Mouse (Mus musculus) cerebellum, postnatal 4 days (tissue): Measurements from ENCODE around the gene Cd101.

Experiments used
- DNase-seq, 2 experiments: peaks; one replicate each; pipeline ENCODE4 v3.0.0; 2022; ENCODE audit warnings: low spot score in 2 of 2, mixed read lengths in 1 of 2

The Cd101 gene

DNA sequence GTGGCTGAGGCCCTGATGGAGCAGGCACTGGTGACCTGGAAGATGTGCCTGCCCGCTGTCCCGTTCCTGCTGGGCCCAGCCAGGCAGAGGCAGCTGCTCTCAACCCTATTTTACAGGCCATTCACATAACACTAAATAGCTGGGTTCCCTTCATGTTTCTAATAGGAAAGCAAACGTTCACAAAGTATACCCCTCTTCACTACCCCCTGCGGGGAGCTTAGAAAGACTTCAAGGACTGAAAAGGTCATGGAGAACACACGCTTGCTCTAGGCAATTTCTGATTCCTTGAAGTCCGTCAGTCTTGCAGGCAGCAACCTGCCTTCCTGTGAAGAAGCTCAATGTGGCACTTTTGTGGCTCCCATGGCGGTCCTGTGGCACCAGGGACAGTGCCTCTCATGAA, 12.6 kb upstream of the Cd101 start:
- no peak for DNase-seq

DNA sequence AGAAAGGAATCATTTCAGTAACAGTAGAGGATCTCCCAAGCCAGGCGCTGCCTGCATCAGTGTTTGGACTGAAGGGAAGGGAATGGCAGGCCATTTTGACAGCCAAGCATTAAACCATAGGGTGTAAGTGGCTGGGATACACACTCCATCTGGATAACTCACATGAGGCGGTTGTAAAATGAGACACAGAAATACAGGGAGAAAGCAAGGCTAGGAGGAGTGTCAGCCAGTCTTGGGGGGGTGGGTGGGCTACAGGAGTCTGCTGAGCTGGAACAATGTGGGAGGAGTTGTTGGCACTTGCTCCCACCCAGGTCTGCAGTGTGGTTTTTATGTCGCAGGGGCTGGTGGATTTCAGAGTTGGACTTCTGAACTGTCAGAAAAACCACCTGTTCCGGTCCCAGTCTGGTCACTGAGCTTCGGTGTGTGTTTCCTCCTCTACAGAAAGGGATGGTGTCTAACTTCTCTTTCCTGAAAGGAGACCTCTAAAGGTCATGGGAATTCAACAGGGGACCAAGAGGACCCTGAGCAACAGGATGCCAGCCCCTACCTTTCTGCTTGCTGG, 8.7 kb upstream of the Cd101 start:
- DNase-seq = no peak

DNA sequence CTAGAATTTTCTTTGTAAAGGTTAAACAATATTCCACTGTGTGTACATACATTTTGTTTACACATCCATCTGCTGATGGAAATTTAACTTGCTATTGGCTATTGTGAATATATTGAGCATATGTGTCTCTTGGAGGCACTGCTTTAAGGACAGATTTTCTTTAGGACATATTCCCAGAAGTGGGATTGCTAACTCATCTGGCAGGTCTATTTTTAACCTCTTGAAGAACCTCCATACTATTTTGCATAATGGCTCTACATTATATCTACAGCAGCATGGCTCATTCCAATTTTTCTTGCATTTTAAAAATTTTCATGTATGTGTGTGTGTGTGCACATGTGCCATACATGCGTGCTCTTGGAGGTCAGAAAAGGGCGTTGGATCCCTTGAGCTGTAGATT, 6.6 kb upstream of the Cd101 start:
- DNase-seq = no peak

DNA sequence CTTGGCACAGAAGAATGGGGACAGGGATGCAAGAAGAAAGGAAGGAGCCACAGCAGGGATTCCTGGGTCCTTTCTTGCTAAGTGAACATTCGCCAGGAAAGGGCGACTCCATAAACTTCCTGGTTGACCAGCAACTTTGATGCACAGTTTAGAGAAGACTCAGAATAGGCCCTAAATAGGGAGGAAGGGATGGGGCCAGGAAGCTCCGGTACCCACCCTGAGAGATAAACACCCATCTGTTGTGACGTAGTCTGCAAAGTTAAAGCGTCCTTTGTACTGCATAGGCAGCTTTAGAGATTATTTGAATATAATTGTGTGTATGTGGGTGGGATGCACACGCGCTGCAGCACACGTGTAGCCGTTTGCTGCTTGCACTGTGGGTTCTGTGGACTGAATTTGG, 5.2 kb upstream of the Cd101 start:
- no peak for DNase-seq

DNA sequence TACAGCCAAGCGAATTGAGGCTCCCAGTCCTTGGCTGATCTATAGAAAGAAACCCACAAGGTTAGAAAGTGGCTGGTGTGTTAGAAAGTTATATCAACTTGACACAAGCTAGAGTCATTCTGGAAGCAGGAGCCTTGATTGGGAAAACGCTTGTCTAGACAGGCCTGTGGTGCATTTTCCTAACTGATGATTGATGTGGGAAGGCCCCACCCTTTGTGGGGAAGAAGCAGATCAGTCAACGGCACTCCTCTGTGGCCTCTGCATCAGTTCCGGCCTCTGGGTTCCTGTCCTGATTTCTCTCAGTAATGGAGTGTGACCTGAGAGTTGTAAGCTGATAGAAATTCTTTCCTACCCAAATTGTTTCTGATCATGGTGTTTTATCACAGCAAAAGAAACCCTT, 4.3 kb upstream of the Cd101 start:
- DNase-seq = no peak

DNA sequence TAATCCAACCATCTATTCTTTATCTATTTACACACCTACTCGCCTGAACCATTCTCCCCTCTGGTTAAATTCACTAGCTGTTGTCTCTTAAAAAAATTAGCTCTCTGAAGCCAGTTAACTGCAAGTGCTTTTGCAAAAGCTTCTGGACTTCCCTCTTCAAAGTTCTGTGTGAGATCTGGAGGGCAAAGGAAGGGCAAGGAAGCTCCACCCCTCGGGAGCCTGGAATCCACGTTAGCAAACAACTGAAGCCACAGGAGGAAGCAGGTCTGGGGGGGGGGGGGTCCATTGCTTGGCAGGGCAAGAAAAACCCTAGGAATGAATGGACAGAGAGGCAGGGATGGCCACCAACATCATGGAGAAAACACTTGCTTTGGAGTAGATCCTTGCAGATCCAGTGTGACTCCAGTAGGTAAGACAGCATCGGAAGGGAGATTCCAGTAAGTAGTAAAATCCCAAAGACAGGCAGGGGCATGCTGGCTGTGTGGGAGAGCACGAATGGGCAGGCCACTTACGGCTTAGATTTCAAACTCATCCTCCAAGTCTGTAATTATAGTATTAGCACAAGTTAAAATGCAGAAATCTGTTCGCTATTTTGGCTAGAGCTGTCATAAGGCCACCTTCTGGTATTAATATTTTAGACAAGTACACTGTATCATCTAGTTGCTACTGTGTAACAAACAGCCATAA, 2.2 kb upstream of the Cd101 start:
- no peak for DNase-seq

DNA sequence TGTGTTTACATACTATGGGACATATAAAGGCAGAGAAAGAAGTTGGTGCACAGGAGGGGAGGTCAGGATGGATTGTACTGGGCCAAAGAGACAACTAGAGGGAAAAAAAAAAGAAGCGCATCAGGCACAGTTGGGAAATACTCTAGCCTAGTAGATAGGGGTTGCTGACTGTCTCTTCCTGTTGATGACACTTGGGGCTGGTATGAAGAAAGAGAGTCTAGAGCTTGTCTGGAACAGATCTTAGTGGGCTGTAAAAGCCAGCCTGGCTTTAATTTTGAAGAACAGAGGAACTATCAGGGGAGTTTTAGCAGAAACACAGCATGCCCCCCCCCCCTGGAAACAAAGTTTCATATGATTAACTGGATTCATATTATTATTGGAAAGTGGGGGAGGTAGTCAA, 1.3 kb upstream of the Cd101 start:
- no peak for DNase-seq

DNA sequence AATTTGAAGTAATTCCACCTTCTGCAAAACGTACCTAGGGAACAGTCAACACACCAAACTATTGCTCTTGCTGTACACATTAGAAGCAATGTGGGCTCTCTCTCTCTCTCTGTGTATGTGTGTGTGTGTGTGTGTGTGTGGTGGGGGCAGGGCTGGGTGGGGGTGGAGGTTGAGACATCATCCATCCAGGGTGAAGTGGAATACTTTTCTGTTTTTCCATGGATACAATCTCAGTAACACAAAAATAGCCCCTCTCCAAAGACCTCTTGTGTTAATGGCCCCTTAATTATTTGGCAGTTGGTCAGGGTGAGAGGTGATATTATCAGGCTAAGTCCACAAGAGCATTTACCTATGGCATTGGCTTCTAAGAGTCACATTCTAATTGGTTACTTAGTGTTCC, 2.6 kb downstream of the Cd101 start:
- no peak for DNase-seq

DNA sequence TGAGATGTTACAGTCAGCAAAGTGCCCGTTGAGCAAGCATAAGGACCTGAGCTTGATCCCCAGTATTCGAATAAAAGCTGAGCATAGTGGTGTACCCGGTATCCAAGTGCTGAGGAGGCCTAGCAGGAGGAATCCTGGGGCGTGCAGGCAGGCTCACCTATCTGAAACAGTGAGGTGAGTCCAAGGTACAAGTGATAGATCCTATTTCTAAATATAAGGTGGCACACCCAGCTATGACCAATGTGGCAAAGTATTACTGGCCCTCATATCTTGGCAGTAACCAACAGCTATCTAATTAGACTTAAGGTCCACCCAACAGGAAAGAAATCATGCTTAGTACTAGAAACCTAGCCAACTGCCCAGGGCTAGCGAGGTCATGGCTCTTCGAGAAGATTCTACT, 6.4 kb downstream of the Cd101 start:
- DNase-seq = no peak

DNA sequence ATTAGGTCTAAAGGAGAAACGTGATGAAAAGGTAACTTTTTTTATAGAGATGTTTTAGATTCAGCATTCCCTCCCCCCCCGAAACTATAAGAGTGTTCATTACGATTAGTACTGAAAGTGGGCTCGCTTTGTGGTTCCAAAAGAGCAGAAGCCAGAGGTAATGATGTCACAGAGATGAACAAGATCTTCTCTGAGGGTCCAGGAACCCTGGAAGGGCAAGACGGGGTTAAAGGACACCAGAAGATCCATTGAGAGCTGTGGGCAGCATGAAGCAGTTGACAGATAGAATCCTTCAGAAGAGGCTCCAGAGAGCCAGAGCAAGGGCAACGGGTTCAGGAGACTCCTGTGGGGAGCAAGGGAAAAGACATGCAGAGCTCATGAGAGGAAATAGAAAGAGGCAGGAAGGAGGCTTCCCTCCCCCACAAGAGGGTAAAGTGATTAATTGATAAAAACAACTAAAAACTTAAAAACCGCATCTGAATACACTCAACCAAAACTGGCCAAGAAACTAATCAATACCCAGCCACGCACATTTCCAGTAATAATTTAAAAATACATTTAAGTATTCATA, 7.8 kb downstream of the Cd101 start:
- no peak for DNase-seq

DNA sequence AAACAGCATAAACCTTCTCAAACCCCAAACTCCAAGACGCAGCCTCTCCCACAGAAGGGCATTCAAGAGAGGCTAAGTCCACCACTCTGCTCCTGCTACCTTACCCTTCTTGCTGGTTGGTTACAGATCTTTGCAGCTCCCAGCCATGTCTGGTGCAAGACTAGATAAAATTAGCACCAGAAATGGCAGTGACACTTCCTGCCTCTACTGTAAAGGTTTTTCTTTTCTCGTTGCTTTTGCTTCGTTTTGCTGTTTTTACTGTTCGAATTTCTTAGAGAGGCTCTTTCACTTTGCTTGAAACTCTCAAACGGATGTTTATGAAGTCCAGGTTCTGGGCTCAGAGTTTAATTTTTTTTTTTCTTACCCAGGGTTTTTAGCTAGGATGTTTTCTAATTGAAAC, 8.3 kb downstream of the Cd101 start:
- no peak for DNase-seq

DNA sequence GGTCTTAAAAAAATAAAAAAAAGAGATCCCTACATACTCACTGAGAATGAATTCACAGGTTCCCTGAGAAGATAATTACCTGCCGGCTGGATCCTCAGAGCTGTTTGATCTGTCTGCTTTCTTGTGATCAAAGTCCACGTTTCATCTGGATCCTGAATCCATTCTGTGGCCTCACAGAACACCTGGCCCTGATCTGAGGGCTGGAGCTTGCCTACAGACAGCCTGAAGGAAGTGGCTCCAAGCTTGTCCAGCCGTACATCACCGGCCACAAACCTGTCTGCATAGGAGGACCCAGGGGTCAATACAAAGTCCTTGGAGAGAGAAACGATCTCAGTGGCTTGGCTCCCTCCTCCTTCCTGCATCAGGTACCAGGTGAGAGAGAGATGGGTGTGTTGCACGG, 10.9 kb downstream of the Cd101 start:
- DNase-seq = no peak

DNA sequence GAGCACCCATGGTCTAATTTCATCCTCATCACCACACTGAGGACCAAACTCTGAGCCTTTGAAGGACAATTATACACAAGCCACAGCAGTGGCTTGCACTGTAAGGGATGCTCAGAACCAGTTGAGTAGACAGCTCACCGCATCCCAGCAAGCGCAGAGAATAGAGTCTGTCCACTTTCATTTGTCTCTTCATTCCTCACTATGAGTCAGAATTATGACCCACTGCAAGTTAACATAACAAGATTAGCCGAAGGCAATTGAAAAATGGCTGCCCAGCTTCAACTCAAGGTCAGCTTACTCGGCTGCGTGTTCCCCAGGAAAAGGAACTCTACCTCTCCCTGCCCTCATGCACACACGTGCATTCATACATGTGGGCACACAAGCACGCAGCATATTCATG, 13.3 kb downstream of the Cd101 start:
- no peak for DNase-seq

DNA sequence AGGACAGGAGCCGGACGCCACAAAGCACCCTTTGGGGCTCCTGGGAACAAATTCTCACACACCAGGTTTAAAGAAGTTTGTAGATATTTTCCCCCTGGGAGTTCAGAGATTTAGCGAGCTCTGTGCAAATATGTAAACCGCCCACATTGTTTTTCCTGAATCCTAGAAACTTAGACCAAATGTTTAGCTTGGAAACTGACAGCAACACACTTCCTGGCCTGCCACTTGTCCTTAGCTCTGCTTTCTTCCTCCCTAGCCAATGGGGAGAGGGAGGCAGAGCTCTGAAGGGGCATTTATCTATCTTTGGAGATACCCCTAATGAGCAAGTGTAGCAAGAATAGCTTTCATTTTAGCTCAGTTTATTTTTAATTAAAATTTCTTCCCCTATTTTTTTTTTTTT, 14.1 kb downstream of the Cd101 start:
- DNase-seq = no peak

DNA sequence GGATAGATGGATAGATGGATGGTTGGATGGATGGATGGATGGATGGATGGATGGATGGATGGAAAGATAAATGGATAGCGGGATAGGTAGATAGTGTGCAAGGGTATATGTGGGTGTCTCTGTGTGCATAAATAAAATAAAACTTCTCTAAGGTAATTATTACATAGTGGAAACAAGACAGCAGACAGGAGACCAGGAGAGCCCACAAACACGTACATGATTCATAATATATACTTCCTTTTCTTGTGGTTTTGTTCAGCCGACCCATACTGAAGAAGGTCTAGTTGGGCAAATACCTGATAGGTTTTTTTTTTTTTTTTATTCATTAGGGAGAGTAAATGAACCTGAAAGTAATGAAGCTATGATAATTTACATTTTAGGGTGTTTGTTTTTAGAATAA, 15.8 kb downstream of the Cd101 start:
- DNase-seq = no peak

DNA sequence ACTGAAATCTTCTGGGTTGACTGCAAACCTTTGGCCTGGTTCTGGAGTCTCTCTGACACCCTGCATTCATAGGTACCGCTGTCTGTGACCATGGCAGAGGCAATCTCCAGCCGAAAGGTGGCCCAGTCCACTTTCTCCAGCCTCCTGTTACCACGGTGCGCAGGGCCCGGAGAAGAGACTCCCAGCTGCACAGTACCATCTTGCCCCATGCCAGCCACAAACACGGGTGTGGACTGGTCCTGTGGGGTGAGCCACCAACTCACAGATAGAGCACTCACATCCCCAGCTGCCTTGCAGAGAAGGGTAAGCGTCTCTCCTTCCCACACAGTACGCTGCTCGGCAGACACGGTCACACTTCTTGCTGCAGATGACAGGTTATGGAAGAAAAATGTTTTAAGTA, 16.4 kb downstream of the Cd101 start:
- no peak for DNase-seq

DNA sequence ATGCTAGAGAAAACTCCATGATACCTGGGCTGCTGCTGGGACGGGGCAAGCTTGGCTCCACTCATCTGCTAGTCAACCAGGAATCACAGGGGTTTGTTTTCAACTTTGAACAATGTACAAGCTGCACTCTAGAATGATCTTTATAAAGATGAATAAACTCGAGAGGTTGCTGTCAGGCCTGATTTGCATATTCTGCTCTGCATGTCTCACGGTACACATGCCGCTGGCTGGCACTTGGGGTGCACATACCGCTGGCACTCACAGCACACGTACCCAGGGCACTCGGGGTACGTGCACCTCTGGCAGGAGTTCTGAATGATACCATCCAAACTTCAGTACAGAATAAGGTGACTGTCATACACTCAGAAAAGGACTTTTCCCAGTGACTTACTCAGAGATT, 16.8 kb downstream of the Cd101 start:
- DNase-seq = no peak

DNA sequence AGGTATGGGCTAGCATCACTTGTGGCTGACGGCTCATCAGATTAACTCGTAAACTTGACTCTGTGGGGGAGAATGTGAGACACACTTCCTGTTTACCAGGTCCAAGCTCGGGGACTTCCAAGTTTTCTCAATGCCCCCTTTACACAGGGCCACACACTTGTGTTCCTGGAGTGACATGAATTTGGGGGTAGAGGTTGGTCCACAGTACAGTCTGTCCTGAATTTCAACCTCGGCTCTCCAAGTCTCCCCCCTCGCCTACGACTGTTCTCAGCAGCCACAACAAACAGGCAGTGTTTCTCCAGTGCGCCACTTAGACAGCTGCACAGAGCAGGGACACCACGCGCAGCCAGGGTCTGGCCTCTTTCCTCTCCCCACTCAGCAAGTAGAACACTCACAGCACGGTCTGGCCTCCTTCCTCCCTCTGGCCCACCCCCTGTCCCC, 17.2 kb downstream of the Cd101 start:
- DNase-seq = no peak

DNA sequence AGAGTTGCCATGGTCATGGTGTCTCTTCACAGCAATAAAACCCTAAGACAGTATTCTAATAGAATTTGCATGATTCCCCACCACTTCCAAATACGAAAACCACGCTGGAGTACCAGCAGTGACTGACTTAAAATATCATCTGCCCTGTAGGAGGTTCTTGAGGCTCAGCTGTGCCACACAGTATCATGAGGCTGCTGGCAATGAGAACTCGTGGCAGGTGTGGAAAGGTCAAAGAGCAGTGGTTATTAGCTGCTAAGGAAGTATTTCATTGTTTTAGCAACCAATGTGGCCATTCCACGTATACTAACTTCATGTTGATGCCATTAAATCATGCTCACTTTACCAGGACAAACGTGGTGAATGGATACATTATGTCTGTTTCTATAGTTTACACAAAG, 18.2 kb downstream of the Cd101 start:
- no peak for DNase-seq

DNA sequence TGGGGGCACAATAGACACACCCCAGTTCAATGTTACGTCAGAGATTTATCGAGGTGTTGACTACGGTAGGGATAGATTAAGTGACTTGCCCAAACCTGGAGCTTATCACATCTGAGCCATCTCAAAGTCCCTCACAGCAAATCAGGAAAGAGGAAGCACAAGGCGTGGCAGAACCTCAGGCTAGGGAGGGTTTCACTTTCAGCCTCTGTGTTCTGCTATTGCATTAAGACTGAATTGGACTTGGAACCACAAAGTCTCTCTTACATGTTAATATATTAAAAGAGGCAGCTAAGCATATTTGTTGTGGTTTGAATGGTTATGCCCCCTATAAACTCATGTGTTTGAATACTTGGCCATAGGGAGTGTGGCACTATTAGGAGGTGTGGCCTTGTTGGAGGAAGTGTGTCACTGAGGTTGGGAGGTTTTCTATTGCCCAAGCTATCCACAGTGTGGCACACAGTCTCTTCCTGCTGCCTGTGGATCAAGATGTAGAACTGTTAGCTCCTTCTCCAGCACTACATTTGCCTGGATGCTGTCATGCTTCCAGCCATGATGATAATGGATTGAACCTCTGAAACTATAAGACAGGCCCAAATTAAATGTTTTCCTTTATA, 18.7 kb downstream of the Cd101 start:
- no peak for DNase-seq

DNA sequence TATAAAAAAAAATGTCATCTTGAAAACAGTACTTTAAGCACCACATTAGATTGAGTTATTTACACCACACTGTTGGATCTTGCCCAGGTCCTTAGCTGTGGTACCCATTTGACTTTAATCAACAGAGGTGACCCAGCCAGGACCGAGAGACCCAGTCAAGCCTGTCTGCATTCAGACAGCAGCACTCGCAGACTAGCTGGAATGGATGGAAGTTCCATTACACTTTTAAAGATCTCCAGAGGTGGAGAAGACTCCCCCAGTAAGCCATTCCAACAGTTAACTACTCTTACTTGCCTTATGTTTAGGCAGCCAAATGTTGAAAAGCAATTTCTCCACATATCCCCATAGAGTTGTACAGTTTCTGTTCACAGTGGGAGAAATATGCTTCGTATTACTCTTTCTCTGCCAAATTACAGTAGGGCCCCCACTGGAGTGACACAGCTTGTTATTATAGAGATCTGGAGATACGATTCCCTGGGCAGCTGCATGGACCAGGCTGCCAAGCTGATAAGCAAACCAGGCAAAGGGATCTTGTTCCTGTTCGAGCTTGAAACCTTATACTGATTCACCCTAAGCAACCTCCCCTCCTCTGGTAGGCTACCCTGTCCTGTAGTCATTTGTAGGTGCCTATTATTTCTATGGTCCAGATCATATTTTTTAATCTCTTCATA, 22.1 kb downstream of the Cd101 start:
- no peak for DNase-seq

DNA sequence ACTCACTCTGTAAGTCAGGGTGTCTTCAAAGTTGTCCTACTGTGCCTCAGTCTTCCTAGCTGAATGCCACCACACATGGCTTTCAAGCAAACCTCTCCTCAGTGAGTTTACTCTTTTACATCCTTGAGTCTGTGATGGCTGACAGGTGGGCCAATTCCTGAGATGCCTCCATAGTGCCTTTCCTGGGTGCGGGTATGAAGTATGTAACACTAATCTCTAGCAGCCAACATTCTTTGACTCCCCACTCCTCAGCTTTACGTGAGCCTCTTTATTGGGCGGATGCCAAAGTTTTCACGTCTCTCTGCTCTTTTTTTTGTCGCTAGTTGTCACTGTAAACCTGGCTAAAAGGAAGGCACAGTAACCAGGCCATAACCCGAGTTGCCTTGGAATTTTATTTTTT, 24.0 kb downstream of the Cd101 start:
- no peak for DNase-seq
